Mouse (Mus musculus): ENCODE data around the gene Ppa1.

Ppa1 gene

GRCm38 (mm10) chr10:61646557-61646956, 1.8 kb upstream of the Ppa1 start:
- no peak for DNase-seq (ENCODE audit: low spot score)

- no peak for DNase-seq (ENCODE audit: low spot score)
Measured at GRCm38 (mm10) chr10:61648737-61649645, 639 bp downstream of the Ppa1 start.

GRCm38 (mm10) chr10:61654105-61654504, 5.8 kb downstream of the Ppa1 start:
- no peak for DNase-seq (ENCODE audit: low spot score)

- no peak for DNase-seq (ENCODE audit: low spot score)
Measured at GRCm38 (mm10) chr10:61654691-61655090, 6.3 kb downstream of the Ppa1 start.

- DNase-seq (ENCODE audit: low spot score), result no peak
Measured at GRCm38 (mm10) chr10:61655188-61655587, 6.8 kb downstream of the Ppa1 start.

- DNase-seq (ENCODE audit: low spot score), result no peak
Measured at GRCm38 (mm10) chr10:61656928-61657882, 8.9 kb downstream of the Ppa1 start.

- DNase-seq (ENCODE audit: low spot score), result peak; percentile 48
Measured at GRCm38 (mm10) chr10:61657985-61658384, 9.6 kb downstream of the Ppa1 start.

- no peak for DNase-seq (ENCODE audit: low spot score)
Measured at GRCm38 (mm10) chr10:61661887-61662286, 13.5 kb downstream of the Ppa1 start.

GRCm38 (mm10) chr10:61662391-61662988, 14.1 kb downstream of the Ppa1 start:
- DNase-seq (ENCODE audit: low spot score), result no peak

GRCm38 (mm10) chr10:61665111-61665510, 16.8 kb downstream of the Ppa1 start:
- no peak for DNase-seq (ENCODE audit: low spot score)

- no peak for DNase-seq (ENCODE audit: low spot score)
Measured at GRCm38 (mm10) chr10:61665651-61666050, 17.3 kb downstream of the Ppa1 start.

GRCm38 (mm10) chr10:61669289-61669688, 20.9 kb downstream of the Ppa1 start:
- no peak for DNase-seq (ENCODE audit: low spot score)

GRCm38 (mm10) chr10:61669896-61670295, 21.5 kb downstream of the Ppa1 start:
- no peak for DNase-seq (ENCODE audit: low spot score)

GRCm38 (mm10) chr10:61670758-61671157, 22.4 kb downstream of the Ppa1 start:
- DNase-seq (ENCODE audit: low spot score), result no peak

- DNase-seq (ENCODE audit: low spot score), result no peak
Measured at GRCm38 (mm10) chr10:61675935-61676334, 27.6 kb downstream of the Ppa1 start.

- no peak for DNase-seq (ENCODE audit: low spot score)
Measured at GRCm38 (mm10) chr10:61679545-61679944, 31.2 kb downstream of the Ppa1 start.

- DNase-seq (ENCODE audit: low spot score), result peak; percentile 95
Measured at GRCm38 (mm10) chr10:61680015-61680913, 31.9 kb downstream of the Ppa1 start, which contains the start of gene Sar1a. Sar1a (plus strand) TSS chr10:61680299.

GRCm38 (mm10) chr10:61689405-61689804, 41.1 kb downstream of the Ppa1 start:
- DNase-seq (ENCODE audit: low spot score), result no peak

- no peak for DNase-seq (ENCODE audit: low spot score)
Measured at GRCm38 (mm10) chr10:61693563-61693962, 45.2 kb downstream of the Ppa1 start.

- peak; percentile 95 for DNase-seq (ENCODE audit: low spot score)
Measured at GRCm38 (mm10) chr10:61694870-61695670, 46.7 kb downstream of the Ppa1 start, which contains the start of gene Tysnd1. Tysnd1 (plus strand) TSS chr10:61695514.
